Mouse (Mus musculus) ovary, adult 18-20 months (tissue): ENCODE data around the gene Flnb.

Experiments used
- DNase-seq: peaks from one replicate; pipeline ENCODE4 v3.0.0; 2022; ENCODE audit warnings: low spot score, mixed read lengths

The Flnb gene

GRCm38 (mm10) chr14:7945261-7945660 is 127.5 kb downstream of the Flnb start:
- DNase-seq: no peak

DNA sequence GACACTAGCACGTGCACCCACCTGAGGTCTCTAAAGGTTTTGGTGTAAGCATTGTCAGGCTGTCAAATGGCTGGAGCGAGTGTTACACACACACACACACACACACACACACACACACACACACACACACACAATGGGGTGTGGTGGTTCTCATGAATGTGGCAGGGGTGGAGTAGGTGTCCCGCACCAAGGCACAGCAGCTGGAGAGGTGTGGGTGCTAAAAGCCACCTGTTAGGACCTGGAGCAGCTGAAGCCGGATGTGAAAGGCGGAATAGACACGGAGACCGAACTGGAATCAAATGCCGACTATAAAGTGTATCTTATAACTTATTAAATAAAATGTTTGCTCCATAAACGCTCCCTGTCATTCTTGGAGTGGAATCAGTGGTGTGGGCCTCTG is 133.5 kb downstream of the Flnb start:
- DNase-seq: no peak

DNA sequence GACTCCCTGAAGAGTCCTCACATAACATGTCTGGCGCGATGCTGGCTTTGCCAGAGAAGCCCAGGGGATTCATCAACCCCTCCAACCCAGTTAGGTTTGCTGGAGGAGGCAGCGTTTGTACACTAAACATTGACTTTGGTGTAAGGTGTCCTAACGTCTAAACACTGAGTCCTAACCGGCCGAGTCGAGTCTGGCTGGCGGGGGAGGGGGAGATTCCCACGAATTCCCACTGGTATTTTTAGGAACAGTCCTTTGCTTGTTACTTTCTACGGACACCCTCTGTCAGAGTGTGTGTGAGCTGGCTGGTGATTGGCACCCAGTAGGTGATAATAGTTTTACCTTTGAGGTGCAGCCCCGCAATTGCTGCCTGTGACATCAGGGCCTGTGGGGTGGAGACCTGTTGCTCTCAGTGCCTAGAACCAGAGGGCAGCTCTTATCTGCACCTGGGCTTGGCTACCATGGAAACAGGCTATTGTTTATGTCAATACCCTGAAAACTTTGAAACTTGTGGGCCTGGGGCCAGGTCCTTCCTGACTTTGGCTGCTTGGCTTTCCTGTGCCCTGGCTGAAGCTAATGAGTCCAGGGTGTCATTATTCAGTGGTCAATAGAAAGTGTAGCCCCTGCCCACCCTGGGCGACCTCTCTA is 135.0 kb downstream of the Flnb start:
- DNase-seq: peak; percentile 43

DNA sequence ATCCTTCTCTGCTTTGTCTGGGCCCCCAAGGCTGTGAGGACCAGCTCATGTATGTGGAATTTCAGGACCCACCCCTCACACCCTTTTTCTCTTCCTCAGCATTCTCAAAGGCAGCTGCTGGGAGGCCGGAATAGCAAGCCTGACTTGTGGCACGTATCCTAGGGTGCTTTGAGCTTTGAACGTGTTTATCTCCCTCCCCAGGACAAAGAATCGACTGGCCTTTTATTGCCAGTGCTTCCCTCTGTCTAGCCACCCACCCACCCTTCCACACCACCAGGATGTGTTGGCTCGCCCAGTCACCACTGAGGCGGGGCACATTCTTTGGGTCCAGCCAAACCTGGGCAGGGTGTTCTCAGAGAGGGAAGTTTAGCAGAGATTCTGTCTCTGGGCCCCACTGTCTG is 136.3 kb downstream of the Flnb start:
- no peak for DNase-seq

DNA sequence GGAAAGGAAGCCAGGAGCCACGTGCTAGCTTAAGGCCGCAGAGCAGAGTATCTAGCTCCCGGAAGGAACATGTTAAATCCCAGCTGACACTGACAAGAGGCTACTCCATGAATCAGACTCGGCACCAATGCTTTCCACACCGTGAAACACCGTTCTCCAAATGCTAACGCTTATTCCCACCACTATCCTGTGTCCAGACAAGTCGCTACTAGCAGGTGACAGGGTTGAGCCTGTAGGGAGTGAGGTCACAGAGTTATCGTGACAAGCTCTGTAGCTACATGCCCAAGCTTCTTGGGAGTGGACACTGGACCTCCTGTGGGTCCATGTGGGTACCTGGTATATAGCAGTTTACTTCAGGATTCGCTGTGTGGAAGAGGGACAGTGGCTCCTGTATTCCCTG is 138.7 kb downstream of the Flnb start:
- DNase-seq: no peak

DNA sequence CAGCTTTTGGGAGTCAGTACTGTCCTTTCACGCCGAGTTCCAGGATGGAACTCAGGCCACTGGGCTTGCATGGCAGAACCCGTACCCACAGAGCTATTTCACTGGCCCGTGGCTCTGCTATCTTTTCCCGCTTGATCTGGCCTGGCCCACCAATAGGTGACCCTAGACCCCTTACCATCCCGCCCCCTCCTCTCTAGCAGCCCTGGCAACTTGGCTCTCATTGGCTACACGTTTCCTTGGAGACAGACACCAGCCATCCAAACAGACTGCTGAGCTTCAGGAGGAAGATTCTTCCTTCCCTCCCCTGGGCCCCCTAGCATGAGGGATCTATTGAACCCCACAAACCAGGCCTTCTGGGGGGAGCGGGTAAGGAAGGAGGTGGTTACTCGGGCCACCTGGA is 139.3 kb downstream of the Flnb start, which contains the start of gene Gm45521:
Gm45521 (plus strand) TSS at position 240 of the 400 bp plus-strand sequence.
- DNase-seq: no peak

DNA sequence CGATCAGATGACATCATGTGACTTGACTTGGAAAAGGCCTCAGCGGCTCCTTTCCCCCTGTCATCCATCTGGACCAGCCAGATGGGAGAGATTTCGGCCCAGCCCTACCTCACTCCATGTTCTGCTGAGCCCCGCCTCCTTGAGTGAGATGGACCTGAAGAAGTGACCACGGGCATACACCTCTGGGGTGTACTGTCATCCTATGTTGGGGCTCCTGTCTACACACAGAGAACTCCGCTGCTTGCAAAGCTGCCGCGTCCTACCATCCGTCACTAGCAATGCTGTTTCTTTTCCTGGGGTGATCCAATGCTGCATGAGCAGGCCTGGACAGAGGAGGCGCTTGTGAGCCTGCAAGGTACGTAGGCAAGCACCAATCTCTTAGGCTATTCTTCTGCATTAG is 142.9 kb downstream of the Flnb start:
- no peak for DNase-seq

DNA sequence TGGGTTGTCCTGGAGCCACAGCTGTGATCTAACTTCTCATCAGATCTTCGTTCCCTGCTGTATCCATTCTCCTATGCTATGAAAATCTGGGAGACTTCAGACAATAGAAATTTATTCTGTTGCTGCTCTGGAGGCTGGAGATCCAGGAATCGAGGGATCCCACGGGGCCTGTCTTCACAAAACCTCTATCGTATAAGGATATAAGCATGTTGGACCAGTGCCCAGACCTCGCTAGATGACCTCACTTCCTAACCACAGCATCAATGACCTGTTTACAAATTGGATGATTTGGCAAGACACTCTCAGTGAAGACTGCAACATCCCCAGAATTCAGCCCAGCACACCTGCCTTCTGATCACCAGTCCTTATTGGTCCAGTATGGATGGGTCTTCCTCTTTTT is 144.0 kb downstream of the Flnb start:
- no peak for DNase-seq

DNA sequence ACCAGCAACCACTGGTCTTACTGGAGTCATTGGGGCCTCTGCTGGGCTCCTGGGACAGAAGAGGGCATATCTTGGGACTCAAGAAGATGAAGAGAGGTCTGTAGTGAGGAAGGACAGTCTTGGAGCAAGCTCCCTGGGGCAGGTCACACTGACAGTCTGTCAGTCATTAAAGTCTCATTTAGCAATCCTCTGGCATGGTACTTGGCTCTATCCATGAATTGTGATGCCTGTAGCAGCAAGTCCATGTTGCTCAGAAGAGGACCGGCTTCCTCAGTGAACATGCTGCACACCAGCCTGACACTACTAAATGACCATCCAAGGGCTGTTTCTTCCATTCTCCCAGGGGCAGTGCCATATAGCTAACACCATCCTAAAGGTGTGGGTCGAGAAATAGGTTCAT is 144.9 kb downstream of the Flnb start:
- no peak for DNase-seq

DNA sequence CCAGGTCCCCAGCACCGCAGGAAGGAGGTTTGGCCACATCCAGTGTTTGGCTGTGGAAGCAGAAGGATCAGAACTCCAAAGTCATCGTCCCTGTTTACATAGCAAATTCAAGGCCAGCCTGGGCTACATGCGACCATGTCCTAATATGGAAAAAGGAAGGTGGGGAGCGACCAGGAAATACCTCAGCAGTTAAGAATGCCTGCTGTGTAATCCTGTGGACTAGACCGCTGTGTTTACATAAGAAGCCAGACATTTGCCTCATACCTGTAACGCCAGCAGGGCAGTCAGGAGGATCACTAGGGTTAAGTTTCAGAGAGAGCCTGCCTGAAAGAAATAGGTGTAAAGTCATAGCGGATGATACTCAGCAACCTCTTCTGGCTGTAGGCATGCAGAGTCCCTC is 145.4 kb downstream of the Flnb start:
- DNase-seq: no peak

DNA sequence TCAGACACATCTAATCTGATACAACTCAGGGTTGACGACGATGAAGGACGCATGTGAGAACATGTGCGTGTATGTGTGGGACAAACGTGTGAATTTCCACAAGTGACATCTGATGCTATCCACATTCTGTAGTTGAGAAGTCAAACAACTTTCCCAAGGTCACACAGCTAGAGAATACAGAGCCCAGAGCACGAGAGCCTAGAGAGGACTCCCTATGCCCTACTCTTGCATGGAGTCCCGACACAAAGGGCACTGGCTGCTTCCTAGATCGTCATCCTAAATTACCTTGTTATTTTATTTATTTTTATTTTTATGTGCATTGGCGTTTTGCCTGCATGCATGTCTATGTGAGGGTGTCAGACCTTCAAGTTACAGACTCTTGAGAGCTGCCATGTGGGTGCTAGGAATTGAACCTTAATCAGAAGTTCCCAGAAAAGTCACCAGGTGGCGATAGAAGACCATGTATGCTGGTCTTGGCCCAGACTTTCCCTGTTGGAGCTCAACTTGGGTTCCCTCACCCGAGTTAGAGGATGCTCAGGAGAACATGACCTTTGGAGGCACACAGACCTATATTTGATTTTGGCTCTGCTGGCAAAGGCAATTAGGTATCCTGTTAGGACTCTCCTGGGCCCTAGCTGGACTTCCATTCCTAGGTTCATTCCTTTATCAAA is 146.6 kb downstream of the Flnb start:
- DNase-seq: no peak

DNA sequence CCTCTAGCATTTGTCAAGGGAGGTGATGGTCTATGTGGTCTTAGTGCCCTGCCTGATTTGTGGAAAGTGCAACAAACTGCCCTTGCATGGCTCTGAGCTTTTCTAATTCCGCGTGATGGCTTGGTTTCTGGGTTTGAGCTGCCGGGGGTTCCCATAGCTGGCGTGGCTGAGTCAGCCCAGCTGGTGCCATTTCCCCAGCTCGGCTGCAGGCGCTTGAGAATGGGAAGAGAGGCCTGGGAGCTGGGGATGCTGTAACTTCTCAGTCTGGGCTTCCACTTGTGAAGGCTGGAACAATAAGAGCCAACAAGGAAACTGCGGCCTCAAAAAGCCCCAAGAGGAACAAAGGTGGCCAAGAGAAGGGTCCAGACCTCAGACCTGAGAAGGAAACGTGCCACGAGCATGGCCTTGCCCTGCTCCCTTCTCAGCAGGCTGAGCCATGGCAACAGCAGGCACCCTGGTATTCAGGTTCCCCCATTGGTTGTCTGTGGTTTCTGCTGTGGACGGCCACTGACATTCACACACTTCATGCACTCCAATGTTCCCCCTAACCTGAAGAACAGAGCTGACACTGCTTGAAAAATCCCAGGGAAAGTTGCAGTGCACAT is 154.2 kb downstream of the Flnb start:
- no peak for DNase-seq

DNA sequence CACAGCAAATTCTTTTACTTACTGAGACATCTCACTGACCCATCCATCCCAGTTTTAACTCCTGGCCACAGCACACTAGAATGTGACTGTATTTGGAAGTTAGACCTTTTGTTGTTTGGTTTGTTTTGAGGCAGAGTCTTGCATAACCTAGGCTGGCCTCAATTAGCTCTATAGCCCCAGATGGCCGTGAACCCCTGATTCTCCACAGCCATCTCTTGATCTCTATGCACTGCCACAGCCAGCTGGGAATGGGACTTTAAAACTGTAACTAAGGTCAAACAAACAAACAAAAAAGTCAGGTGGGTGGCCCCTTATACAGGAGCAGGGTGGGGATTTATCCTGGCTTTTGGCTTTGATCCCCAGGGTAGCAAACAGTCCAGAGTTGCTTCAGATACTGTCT is 156.9 kb downstream of the Flnb start:
- no peak for DNase-seq

GRCm38 (mm10) chr14:7975177-7975576 is 157.4 kb downstream of the Flnb start:
- DNase-seq: no peak

DNA sequence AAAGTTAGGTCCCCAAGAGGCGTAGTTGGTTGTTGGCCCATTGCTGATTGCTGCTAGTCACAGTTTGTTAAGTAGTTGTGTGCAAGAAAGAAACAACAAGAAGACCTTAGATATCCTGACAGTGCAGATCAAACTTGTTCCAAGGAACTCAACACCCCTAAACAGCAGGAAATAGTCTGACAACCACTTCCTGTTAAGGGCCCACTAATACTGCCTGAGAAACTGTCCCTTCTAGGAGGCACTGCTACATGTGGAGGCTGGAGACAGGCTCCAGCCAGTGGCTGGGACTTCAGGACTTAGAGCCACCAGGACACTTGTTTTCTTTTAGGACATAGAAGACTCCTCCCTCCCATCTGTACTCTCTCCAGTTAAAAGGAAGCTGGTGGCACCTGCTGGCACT is 159.7 kb downstream of the Flnb start:
- no peak for DNase-seq

DNA sequence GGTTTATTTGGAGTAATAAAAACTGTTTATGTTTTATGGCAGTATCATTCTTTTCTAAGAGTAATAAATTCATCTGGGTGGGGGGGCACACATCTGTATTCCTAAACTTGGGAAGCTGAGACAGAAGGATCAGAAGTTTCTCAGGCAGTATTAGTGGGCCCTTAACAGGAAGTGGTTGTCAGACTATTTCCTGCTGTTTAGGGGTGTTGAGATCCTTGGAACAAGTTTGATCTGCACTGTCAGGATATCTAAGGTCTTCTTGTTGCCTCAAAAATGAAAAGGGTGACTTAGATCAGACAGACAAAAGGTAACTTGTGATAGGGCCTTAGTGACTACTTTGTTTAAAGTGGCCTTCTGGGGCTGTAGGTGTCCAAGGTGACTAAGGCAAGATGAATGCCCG is 160.4 kb downstream of the Flnb start:
- no peak for DNase-seq

DNA sequence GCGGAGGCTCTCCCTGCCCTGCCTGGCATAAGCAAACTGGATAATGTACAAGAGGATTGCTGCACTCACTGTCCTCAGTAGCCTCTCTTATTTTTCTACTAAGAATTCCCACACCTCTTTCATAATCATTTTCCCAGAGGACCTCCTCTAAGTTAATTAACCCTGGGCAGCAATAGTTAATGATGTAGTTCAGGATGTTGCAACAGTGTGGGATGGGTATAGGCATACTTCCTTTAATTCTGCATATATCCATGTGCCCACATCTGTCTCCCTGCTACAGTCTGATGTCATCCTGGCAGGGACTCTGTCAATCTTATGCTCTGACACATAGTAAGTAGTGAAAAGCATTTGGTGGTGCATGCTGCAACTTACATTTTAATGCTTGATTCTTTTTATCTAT is 163.5 kb downstream of the Flnb start:
- DNase-seq: no peak

DNA sequence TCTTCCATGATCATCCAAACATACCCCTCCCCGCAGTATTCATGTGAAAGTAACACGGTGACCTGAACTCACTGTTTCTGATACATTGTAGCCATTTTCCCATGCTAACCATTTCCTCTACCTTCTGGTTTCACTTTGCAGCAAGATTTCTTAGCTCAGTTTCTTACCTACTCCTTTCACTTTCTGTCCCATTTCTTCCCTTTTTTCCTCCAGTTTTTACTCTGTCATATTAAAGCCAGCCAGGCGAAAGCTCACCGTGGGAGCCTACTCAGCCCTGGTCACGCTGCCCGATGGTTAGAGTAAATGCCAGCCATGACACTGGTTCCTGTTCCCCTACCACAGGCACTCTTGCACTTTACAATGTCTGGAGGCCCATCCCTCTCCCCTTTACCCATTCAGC is 169.2 kb downstream of the Flnb start:
- no peak for DNase-seq

DNA sequence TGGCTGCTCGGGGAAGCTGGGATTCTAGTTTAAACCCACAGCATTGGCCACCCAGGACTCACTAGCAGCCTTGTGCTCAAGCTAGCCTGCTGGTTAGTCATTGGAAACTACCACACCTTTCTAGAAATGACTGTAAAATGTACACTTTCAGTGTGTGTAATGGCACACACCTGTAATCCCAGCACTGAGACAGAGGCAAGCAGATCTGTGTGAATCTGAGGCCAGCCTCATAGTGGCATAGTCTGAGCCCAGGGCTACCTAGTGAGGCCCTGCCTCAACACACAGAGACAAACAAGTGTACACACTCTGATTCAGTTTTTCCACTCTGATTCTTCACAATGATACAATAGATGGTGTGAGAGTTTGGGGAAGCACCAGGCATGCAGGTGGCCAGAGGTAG is 171.6 kb downstream of the Flnb start:
- no peak for DNase-seq

DNA sequence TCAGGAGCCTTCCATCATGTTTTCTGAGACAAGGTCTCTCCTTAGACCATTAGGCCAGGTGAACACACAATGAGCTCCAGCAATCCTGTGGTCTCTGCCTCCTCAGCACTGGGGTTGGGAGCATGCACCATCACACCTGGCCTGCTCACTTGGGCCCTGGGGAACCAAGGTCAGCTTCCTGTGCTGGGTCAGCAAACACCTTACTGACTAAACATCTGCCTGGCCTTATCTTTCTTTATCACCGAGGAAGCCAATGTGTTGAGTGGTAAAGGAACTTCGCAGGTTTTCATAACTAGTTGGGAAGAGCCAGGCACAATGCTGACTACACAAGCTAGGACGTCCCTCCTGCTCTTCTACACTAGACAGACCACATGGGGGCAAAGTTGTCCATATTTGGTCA is 172.2 kb downstream of the Flnb start:
- no peak for DNase-seq

DNA sequence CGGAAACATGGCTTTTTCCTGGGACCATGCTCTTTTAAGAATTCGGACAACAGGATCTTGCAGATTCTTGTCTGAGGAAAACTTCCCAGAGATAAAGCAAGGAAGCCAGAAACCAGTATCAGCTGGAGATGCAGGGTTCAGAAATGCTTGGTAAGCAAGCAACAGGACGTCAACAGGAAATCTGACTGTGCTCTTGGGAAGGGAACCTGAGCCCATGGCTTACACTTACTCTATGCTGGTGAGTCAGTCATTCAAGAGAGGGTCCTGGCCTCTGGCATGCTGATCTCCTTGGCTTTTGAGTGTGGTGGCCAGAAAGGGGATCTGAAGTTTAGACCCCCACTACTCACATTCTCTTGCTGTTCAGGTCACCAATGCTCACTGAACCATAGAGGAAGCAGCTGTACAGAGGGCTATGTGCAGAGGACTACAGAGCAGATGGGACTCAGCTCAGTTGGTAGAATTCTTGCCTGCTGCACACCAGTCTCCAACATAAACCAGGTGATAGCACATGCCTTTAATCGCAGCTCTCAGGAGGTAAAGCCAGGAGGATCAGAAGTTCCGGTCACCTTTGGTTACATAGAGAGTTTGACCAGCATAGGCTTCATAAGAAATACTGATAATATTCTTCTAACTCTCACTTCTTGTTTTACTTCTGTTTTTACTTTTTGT is 173.5 kb downstream of the Flnb start:
- no peak for DNase-seq

DNA sequence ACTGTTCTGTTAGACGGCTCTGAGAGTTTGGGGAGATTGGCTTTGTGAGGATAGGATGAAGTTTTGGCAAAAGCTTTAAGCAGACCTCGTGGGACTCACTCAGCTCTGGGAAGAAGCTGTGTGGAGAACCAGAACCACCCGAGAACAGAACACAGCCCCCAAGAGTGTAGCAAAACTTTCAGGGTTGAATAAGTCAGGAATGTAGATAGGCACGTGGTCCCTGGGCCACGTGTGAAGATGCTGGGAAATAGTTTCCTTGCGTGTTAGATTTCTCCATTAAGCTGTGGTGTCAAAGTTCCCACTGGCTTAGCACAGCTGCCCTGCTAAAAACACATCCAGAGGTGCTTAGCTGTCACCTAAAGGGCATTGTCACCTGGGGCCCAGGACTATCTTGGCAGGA is 174.4 kb downstream of the Flnb start:
- no peak for DNase-seq

DNA sequence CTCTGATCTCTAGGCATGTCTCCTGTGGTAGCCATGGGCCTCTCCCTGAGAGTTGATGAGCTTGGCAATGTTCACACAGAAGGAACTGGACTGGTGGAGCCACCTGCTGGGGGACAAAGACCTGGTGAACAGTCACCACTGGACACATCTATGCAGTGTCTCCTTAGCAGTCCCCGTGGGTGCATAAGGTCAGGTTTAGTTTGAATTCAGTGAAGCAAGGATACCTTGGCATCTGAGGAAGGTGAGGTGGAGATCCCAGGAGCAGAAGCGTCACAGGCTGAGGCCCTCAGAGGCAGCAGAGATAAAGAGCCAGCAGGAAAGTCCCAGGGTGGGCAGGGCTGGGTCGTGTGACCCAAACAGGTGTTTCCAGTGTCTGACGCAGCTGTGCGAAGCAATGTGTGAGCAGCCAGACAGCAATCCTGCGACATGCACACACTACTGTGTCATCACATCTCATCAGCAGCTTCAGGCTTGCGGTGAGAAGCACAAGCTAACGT is 176.6 kb downstream of the Flnb start, which contains the start of gene Dnase1l3:
Dnase1l3 (minus strand) TSS at position 303 of the 497 bp plus-strand sequence.
- DNase-seq: no peak
